Mouse (Mus musculus): ENCODE data around the gene Olfr957.

Gene Olfr957

DNA sequence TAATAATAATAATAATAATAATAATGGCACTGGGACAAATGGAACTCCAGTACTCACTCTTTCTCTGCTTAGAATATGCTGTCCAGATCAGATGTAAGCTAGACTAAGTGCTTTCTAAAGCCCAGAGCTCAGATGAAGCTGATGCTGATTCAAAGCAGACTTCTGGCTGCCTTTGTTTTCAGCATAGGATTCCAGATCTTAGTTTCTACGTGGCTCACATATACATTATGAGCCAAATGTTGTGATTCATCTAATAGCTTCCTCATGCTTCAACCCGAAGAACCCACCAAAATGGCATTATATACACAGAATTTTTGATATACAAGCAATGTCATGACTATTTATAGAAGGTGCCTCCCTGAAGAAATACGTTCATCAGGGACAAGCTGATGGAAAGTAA lies at the start of gene Olfr957:
Gene Olfr957 (minus strand): TSS at position 279 of the 400 bp plus-strand sequence.
- DNase-seq (ENCODE audit: low read depth, low spot score): no peak

DNA sequence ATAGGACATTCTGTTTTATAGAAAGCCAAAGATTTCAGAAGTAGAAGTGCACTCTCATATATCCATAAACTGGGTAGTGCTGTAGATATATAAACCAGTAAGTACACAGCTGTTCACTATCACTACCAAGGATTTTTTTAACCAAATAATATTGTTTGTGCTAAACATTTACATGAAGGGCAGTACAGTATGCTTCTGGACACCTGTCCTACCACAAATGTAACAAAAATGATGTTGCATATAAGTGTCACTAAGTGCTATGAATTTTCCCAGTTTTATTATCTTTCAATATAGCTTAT lies 42.7 kb upstream of the Olfr957 start:
- DNase-seq (ENCODE audit: low read depth, low spot score): no peak

DNA sequence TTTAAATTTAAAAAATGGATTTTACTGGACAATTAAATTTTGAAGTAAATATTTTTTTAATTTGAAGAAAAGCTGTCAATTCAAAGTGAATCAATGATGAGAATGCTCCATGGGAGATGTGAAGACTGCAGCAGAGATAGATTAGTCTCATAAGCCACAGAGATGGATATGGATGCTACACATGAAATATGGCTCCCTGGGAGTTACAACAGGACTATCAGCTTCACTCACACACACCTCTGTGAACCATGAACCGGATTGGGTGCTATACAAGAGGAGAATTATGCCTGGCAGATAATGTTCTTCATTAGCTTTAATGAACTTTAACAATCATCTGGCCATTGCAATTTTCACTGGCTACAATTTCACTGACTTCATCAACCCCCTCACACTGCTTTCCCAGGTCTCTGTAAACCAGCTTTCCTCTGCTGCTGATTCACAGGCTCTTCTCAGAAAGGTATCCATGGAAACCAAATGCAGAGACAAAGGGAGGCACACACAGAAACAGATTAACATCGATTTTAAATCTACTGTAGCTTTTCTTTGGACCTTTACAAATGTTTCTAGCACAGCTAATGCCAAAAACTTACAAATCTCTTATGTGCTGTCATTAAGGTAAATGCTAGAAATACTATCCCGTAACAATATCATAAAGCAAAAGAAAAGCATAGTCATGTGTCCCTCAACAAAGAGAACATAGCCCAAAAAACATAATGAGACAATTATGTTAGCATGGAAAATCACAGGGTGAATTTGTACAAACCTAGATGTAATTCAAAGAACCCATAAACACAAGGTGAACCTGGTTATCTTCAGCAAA lies 42.1 kb upstream of the Olfr957 start:
- no peak for DNase-seq (ENCODE audit: low read depth, low spot score)

DNA sequence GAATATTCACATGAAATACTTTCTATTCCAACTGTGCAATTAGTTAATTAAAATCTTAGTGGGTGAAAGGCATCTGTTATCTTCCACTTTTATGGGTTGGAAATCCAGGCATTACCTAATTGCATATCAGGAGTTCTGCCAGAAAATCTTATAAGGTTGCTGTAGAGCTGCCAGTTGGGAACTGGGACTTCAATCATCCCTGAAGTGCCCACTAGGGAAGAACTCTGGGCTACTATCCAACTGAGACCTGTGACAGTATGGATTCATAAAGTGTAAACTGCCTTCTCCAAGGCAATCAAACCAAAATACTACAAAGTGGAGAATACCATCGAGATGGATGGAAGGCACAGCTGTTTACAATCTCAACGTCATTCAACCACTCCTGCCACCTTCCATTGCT lies 38.3 kb upstream of the Olfr957 start, which contains the start of gene Olfr958:
Gene Olfr958 (minus strand): TSS at position 109 of the 400 bp plus-strand sequence.
- DNase-seq (ENCODE audit: low read depth, low spot score): no peak

DNA sequence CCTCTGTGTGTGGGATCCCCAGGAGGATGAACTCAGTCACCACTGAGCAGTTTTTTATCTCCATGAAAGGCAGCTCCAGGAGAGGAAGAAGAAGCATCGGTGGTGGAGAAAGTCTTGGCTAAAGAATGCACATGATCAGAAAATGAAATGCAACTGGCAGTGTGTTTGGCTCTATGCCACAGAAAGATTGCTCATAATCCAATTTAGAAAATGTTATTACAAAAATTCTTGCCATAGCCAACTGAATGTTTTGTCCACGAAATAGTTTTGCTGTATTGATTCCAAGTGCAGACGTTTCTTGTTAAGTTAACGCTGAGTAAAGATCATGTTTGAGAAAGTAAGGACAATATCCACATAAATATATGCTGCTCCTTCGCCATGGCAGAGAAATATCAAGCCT lies 35.2 kb upstream of the Olfr957 start:
- DNase-seq (ENCODE audit: low read depth, low spot score): no peak

DNA sequence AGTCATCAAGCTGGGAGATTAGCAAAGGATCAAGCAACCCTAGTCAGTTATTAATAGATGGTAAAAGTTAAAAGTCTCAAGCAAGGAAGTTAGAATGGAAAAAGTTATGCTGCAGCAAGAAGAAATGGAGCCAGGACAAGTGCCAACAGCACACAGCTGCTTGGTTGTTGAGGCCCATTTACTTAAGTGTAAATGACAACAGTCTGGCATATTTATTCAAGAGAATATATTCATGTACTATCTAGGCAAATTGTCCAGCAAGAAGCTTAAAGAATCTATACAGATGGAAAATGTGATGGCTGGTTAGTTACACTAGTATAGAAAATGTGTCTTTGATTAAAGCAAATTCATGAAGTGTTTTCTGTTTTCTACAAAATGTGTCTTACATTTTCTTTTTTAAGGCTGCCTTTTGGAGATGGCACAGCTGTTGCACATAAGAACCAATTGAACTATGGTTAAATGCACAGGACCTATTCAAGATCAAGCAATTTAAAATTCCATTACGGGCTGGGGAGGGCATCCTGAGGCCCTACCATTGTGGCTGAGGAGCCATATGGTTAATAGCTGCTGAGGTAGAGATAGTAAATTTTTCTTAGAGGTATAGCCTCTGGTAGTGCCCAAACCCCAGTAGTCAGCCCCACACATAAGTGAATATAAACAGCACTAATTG lies 8.1 kb upstream of the Olfr957 start:
- no peak for DNase-seq (ENCODE audit: low read depth, low spot score)

DNA sequence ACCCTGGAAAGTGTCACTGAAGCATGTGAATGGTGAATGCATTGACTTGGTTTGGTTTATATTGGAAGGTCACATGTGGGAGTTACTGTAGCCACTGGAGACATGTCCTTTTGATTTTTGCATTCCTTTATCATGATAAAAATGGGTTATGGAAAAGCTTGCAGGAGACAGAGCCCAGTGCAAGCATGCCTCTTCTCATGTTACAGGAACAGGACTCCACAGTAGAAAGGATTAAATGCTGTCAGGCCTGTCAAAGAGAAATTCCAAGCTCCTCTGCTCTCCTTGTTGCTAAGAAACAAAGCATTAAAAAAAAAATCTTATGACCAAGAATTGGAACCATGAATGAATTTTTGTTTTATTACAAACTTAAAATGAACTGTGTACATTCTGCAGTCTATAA lies 3.0 kb upstream of the Olfr957 start:
- DNase-seq (ENCODE audit: low read depth, low spot score): no peak

DNA sequence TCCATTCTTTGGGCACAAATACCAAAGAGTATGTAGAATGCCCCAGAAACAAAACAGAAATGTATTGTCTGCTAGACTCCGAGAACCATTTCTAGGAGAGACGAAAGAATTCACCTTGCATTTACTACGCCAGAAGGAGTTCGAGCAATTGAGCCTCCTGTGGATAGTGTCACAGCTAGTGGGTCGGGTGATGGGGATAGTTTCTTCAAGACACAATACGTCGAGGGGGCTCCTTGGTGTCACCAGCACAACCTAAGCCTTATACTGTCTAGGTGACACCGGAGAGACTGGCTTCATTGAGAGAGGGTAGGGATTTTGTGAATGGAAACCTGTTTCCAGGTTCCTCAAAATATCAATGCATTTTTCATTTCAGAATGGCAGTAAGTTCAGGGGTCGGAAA lies 6.2 kb downstream of the Olfr957 start:
- no peak for DNase-seq (ENCODE audit: low read depth, low spot score)

DNA sequence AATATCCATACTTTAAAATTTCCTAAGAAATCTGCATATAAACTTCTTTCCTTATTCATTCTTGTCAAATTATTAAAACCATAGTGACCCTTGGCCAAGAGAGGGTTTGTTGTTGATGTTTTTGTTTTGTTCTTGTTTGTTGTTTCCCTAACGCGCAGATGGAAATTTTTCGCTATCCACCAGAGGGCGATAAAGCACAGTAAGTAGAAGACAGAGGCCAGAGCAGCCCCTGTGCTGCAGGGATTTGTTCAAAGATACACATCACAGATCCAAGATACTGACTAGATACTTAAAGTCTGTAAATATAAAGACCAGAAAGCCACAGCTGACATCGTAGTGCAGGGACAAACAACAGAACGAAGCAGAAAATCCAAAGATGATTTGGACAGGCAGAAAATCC lies 6.6 kb downstream of the Olfr957 start:
- no peak for DNase-seq (ENCODE audit: low read depth, low spot score)

DNA sequence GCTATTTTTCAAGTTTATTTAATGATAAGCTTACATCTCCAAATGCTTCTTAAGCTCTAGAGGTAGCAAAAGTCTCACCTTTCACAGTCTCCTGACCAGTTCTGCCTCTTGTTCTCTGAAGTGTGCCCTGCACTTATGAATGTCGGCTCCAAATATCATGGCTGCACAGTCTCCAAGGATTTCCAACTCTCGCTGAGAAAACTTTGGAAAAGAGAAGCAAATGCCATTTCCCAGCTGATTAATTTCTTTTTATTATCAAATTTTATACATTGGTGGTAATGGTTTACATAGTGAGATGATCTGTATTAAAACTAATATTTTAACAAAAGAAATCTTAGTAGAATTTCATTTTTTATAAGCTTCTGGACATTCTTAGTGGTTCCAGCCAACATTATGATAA lies 21.7 kb downstream of the Olfr957 start, which contains the start of gene Olfr44:
Gene Olfr44 (minus strand): TSS at position 101 of the 400 bp plus-strand sequence.
- no peak for DNase-seq (ENCODE audit: low read depth, low spot score)

DNA sequence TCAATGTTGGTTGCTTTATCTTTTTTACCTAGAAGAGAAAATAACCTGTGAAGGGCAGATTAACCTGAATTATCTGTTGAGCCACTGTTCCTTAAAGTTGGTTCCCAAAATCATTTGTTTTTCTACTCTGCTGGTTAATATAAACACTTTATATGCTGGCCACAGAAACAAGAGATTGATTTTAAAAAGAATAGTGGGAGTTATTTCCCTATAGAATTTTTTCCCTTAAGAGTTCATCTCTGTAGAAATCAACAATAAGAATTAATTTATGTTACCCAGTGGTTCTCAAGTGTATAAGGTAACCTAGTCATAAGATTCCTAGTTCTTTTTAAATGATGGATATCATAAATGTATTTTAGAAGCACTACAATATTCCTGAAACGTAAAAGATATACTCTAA lies 43.8 kb downstream of the Olfr957 start, which contains the start of gene Olfr955:
Gene Olfr955 (minus strand): TSS at position 101 of the 400 bp plus-strand sequence.
- DNase-seq (ENCODE audit: low read depth, low spot score): no peak
